Mouse (Mus musculus): ENCODE results near the gene Stau1. TPM values are rescaled to one million over a fixed set of nuclear protein-coding genes. Genes with fewer than 3 reads are reported as not detected.
"Not testable (repeated sequence)": the region's sequence is repeated elsewhere in the genome, so short reads cannot be mapped to it uniquely, and the experiment has no call there.

The Stau1 gene
- total RNA-seq (2014; fragmentation: Nextera tagmentation) (51.3 and 62.6 TPM in 2 replicates), total RNA-seq (2017) (42.5 and 48.4 TPM in 2 replicates)

GRCm38 (mm10) chr2:166995796-166996532 lies at the start of gene Stau1:
Gene Stau1 (minus strand): TSS chr2:166996299.
- ATAC-seq (replicated peaks; ENCODE audit: low FRiP score, low TSS enrichment, poor library complexity, severe bottlenecking), result peak; percentile 90

GRCm38 (mm10) chr2:167043400-167044121 lies 47.5 kb upstream of the Stau1 start:
- peak; percentile 97 for ATAC-seq (replicated peaks; ENCODE audit: low FRiP score, low TSS enrichment, poor library complexity, severe bottlenecking)

- ATAC-seq (replicated peaks; ENCODE audit: low FRiP score, low TSS enrichment, poor library complexity, severe bottlenecking), result peak; percentile 31
Observed at GRCm38 (mm10) chr2:167039386-167039785, 43.3 kb upstream of the Stau1 start.

- ATAC-seq (replicated peaks; ENCODE audit: low FRiP score, low TSS enrichment, poor library complexity, severe bottlenecking), result no peak
Observed at GRCm38 (mm10) chr2:167038716-167039115, 42.6 kb upstream of the Stau1 start.

GRCm38 (mm10) chr2:167038297-167038696 lies 42.2 kb upstream of the Stau1 start:
- ATAC-seq (replicated peaks; ENCODE audit: low FRiP score, low TSS enrichment, poor library complexity, severe bottlenecking), result no peak

GRCm38 (mm10) chr2:167037710-167038109 lies 41.6 kb upstream of the Stau1 start:
- no peak for ATAC-seq (replicated peaks; ENCODE audit: low FRiP score, low TSS enrichment, poor library complexity, severe bottlenecking)

- ATAC-seq (replicated peaks; ENCODE audit: low FRiP score, low TSS enrichment, poor library complexity, severe bottlenecking), result no peak
Observed at GRCm38 (mm10) chr2:167030507-167030906, 34.4 kb upstream of the Stau1 start.

GRCm38 (mm10) chr2:167028553-167028952 lies 32.5 kb upstream of the Stau1 start:
- ATAC-seq (replicated peaks; ENCODE audit: low FRiP score, low TSS enrichment, poor library complexity, severe bottlenecking), result no peak

GRCm38 (mm10) chr2:167019396-167019795 lies 23.3 kb upstream of the Stau1 start:
- ATAC-seq (replicated peaks; ENCODE audit: low FRiP score, low TSS enrichment, poor library complexity, severe bottlenecking), result no peak

GRCm38 (mm10) chr2:167015382-167015718 lies 19.3 kb upstream of the Stau1 start:
- no peak for ATAC-seq (replicated peaks; ENCODE audit: low FRiP score, low TSS enrichment, poor library complexity, severe bottlenecking)

GRCm38 (mm10) chr2:167014702-167015381 lies 18.7 kb upstream of the Stau1 start, which contains the start of gene Ddx27:
Gene Ddx27 (plus strand): TSS chr2:167015193.
- peak; percentile 92 for ATAC-seq (replicated peaks; ENCODE audit: low FRiP score, low TSS enrichment, poor library complexity, severe bottlenecking)

GRCm38 (mm10) chr2:167010546-167010945 lies 14.4 kb upstream of the Stau1 start:
- ATAC-seq (replicated peaks; ENCODE audit: low FRiP score, low TSS enrichment, poor library complexity, severe bottlenecking), result no peak

GRCm38 (mm10) chr2:167009483-167009882 lies 13.4 kb upstream of the Stau1 start:
- ATAC-seq (replicated peaks; ENCODE audit: low FRiP score, low TSS enrichment, poor library complexity, severe bottlenecking), result peak; percentile 51

- ATAC-seq (replicated peaks; ENCODE audit: low FRiP score, low TSS enrichment, poor library complexity, severe bottlenecking), result not testable (repeated sequence)
Observed at GRCm38 (mm10) chr2:167007565-167007964, 11.5 kb upstream of the Stau1 start.

GRCm38 (mm10) chr2:167007001-167007491 lies 10.9 kb upstream of the Stau1 start:
- ATAC-seq (replicated peaks; ENCODE audit: low FRiP score, low TSS enrichment, poor library complexity, severe bottlenecking), result no peak

GRCm38 (mm10) chr2:167006355-167006754 lies 10.3 kb upstream of the Stau1 start:
- 0 out of 2 replicates have a peak, but pooled peaks have one; percentile 9 for ATAC-seq (replicated peaks; ENCODE audit: low FRiP score, low TSS enrichment, poor library complexity, severe bottlenecking)

GRCm38 (mm10) chr2:167004099-167004854 lies 8.2 kb upstream of the Stau1 start:
- peak; percentile 81 for ATAC-seq (replicated peaks; ENCODE audit: low FRiP score, low TSS enrichment, poor library complexity, severe bottlenecking)

- ATAC-seq (replicated peaks; ENCODE audit: low FRiP score, low TSS enrichment, poor library complexity, severe bottlenecking), result no peak
Observed at GRCm38 (mm10) chr2:167001486-167001885, 5.4 kb upstream of the Stau1 start.

- ATAC-seq (replicated peaks; ENCODE audit: low FRiP score, low TSS enrichment, poor library complexity, severe bottlenecking), result peak; percentile 10; the same call in 1 of the 2 replicates
Observed at GRCm38 (mm10) chr2:166996533-166996894, 415 bp upstream of the Stau1 start.

Measured in megakaryocyte-erythroid progenitor cell, adult 5-6 weeks (primary cell).